Mouse (Mus musculus): ENCODE measurements at regions not wholly inside any gene's neighbourhood (a gene's known extent, or its start where the extent isn't known, plus 50 kb on each side); places are given as distances from the start of the nearest gene placed in this dataset.

DNA sequence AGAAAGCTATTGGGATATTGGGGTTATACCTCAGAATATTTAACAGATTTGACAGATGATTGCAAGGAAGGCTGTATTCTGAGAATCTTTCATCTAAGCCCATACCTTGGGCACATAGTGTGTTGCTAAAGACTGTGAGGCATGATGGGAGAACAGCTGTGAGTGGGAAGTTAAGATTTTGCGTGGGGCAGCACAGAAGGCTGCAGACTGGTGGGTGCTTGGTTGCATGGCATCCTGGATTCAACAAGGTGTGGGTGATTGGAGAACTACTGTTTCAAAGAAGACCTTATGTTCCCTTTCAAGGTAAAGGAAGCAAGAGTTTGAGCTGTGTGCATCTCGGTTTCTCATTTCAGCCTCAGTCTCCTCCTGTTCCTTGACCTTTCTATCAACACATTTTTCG lies 584.8 kb downstream of the Sh2d4b start:
- no peak for DNase-seq

DNA sequence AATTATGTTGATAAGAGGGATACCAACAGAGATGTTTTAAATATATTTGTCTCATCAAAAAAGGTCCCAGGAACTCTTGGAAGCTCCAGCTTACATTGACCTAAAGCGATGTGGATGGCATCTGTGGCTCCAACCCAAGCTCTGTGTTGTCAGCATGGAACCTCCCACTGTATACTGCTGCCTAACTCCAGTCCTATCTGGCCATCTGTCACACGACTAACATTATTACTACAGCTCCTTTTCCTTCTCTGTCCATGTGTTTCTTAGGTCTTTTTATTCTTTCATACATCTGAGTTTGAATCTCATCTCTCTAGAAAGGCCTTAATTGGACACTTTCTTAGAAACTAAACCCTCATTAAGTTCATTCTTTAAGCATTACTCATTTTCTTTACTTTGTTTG lies 613.9 kb downstream of the Sh2d4b start:
- peak in 1 of 2 experiments; percentile 3 for DNase-seq

DNA sequence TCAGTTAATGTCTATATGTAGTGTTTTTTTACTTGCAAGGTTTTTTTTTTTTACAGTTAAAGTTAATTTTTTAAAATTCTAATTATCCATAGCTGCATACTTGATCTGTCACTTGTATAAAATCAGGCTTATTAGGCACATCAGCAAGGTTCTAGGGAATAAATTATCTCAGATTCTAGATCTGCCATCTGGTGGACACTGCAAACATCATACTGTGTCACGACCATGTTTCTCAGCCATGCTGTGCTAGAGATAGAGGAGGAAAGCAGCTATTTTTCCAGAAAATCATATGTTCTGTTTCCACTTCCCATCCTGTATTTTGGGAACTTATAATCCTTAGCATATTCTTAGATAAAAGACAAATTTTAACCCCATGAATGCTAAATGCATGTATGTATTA lies 617.7 kb downstream of the Sh2d4b start:
- DNase-seq: peak; percentile 7 to 21

DNA sequence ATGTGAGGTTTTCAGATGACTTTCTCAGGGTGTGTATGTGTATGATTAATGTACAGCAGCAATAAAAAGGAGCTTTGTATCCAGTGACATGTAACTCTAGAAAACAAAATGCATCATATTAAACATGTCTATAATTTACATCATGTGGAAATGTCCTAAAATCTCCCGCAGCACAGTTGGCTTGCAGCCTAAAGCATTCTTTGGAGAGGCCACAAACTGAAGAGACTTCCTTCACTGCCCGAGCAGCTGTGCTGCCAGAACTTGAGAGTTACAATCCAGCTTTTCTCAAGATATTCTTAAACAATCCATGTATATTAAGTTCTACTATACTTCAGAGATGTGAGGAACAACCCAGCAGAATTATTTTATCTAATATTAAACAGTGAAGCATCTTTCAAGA lies 631.4 kb downstream of the Sh2d4b start:
- peak in 1 of 2 experiments; percentile 2 for DNase-seq

DNA sequence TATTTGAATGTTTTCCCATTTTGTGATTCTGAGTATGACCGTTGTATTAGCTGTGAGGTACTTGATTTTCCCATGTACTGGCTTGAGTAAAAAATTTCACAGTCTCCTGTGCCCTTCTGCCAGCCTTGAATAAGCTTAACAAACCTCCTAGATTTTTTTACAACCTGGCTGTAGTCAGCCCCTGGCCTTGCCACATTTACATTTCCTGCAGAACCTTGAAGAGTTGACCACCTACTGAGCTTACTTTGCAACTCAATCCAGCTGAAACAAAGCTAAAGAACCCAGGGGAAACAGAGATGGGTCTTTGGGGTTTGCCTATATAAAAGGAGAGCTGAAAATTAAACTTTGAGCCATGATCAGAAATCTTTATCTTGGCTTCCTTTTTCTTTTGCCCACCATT lies 661.0 kb downstream of the Sh2d4b start:
- DNase-seq: no peak

DNA sequence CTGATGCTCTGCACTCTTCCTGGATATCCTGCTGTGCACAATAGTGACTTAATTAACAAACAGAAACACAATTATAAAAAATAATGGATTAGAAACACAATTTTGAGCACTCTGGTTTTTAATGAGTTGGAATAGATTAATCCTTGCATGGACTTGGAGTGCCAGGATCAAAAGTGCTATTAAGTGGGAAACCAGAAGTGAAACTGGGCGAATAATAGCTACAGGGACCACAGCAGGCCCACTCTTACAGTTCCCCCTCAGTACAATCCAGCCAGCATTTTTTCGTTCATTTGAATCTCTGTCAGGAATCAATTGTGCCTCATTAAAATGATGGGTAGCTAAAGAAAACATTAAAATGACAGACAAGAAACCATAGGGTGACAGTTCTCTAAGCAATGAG lies 668.7 kb downstream of the Sh2d4b start:
- DNase-seq: no peak
